Mouse (Mus musculus) adrenal gland, adult 18-20 months (tissue): Measurements from ENCODE around the gene Cfap73. TPM values are rescaled to one million over a fixed set of nuclear protein-coding genes. Genes with fewer than 3 reads are reported as not detected.

Source experiments
- DNase-seq, 2 experiments: peaks; one replicate each; pipeline ENCODE4 v3.0.0; 2021 to 2022; ENCODE audit warnings: low spot score in 2 of 2
- total RNA-seq, 2 experiments: library from RNA; stranded (reverse); gene quantifications; 1 replicate in 1 of 2; 2 replicates in 1 of 2; pipeline ENCODE4 v1.2.3; 2021

Gene Cfap73
- total RNA-seq, 2 experiments from 2014 or later: 0.33 TPM; not detected in 1

DNA sequence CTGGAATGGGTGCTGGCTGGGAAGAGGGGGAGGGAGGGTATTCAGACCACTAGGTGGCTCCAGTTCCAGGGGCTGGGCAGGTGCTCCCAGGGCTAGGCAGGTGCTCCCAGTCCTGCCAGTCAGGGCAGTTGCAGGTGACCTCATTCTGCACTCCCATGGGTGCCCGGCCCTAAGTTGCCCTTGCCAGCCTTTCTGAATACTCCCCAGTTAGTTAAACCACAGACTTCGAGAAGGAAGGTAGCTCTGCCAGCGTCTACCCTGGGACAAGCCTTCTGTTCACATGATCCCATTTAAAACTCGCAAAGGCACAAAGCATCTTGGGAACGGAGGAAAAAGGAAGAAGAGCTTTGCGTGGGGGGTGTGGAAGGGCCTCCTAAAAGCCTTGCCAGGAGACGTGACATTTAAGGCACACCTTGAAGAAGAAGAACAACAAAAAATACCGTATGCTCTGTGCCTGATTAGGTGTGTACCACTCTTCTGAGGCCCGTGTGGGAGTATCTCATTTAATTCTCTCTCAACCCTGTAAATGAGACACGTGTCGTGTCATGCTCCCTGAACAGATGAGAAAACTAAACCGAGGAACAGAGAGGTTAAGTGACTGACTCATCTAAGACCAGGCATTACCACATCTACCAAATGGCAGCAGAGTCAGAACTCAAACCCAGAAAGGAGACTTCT, 13.9 kb upstream of the Cfap73 start:
- no peak for DNase-seq

DNA sequence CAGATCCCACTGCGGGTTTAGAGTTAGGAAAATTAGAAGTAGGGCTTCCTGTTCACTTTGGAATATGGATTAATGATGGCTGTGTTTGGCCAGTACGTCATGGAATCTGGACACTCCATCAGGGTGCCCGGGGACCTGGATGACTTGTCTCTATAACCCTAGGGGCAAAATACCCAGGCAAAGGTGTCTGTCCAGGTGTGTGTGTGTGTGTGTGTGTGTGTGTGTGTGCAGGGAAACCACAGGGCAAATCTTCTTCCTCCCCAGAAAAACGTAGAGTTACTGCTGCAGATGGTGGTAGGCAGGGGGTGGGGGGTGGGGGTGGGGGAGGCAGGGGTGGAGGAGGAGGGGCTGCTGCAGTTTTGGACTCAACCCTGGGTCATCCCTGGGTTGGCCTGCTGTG, 13.3 kb upstream of the Cfap73 start:
- DNase-seq: no peak

DNA sequence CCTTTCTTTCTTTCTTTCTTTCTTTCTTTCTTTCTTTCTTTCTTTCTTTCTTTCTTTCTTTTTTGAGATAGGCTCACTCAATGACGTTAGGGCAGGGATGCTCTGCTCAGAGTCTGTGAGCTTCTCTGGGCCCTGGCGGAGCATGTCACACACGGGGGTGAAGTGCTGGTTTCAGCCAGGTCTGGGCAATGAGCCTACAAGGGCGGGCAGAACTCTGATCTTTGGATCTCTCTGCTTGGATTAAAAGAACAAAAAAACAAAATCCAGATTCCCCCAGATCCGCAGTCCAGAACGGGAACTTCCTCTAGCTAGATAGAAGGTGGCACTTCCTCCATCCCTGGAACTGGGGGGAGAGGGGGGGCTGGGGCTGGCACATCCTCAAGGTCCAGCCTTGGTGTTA, 11.8 kb upstream of the Cfap73 start:
- no peak for DNase-seq

DNA sequence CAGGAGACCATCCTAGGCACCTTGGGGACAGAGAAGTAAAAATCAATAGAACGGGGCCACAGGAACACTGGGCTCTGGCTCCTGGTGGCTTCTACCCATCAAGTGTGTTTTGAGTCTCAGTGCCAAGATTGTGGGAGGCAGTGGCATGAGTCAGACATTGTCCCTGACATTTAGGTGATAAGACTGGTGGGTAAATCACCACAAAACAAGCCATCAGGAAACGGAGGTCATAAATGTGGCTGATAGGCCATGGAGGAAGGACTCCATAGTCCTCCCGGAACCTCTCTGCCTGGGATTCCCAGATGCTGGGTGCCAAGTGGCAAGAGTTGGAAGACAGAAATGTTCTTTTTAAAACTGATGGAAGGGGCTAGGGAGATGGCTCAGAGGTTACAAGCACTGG, 10.2 kb upstream of the Cfap73 start:
- DNase-seq: peak in 1 of 2 experiments; percentile 53

DNA sequence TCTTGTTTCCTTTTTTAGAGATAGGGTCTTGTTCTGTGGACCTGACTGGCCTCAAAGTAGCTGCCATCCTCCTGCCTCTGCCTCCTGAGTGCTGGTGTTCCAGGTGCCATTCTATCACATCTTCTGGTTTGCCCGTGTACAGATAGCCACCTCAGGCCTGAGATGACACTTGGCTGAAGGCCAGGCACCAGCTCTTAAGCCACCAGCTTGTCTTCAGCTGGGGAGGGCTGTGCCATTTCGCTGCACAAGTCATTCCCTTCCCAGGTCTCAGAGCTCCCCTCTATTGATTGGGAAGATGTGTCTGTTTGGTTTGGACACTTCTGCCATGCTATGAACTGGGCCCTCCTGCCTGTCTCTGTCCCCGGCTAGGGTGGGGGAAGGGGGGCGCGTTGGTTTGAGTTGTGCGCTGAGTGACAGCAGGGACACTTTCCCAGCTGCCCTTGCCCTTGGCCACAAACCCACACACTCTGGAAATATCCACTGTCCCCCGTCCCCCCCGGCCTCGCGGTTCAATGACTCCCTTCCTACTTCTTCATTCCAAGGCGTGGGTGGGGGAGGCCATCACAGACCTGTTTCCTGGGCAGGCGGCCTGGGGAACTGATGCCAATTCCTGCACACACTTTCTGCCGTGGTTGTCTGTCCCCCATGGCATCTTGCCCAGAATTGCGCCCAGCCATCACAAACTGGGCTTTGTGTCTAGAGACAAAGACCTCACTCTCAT, 9.5 kb upstream of the Cfap73 start:
- peak; percentile 54 to 76 for DNase-seq

- no peak for DNase-seq
These were observed 6.1 kb upstream of the Cfap73 start for GRCm38 (mm10) chr5:120640094-120640493.

GRCm38 (mm10) chr5:120635633-120636032, 1.6 kb upstream of the Cfap73 start:
- DNase-seq: no peak

GRCm38 (mm10) chr5:120634860-120635259, 825 bp upstream of the Cfap73 start:
- DNase-seq: no peak

DNA sequence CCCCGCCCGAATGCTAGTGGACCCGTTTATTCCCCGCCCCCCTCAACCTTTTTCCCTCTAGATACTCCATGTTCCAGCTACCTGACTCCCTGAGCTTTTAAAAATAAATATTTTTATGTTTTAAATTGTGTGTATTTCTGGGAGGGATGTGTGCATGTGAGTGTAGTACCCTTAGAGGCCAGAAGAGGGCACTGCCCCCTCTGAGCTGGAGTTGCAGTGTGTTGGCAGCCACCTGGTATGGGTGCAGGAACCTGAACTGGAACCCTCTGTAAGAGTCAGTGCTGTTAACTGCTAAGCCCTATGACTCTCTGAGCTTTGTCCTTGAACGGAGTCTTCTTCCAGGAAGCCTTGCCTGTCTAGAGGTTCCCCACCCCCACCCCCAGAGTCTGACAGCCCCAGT, 2.1 kb downstream of the Cfap73 start:
- no peak for DNase-seq

GRCm38 (mm10) chr5:120631128-120631527, 2.9 kb downstream of the Cfap73 start:
- no peak for DNase-seq

DNA sequence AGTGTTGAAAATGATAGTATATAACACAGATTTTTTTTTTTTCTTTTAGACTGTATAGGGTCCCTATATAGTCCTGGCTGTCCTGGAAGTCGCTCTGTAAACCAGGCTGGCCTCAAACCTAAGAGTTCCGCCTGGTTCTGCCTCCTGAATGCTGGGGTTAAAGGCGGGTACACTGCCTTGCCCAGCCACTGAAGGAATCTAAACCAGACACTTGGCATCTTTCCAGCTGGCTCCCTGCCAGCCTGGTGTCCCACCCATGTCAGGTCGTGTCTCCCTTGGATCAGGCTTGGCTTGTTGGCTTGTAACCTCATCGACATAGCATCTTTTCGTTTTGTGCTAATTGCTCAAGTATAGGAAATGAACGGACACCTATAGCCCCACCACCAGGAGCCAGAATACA, 5.4 kb downstream of the Cfap73 start:
- DNase-seq: no peak

DNA sequence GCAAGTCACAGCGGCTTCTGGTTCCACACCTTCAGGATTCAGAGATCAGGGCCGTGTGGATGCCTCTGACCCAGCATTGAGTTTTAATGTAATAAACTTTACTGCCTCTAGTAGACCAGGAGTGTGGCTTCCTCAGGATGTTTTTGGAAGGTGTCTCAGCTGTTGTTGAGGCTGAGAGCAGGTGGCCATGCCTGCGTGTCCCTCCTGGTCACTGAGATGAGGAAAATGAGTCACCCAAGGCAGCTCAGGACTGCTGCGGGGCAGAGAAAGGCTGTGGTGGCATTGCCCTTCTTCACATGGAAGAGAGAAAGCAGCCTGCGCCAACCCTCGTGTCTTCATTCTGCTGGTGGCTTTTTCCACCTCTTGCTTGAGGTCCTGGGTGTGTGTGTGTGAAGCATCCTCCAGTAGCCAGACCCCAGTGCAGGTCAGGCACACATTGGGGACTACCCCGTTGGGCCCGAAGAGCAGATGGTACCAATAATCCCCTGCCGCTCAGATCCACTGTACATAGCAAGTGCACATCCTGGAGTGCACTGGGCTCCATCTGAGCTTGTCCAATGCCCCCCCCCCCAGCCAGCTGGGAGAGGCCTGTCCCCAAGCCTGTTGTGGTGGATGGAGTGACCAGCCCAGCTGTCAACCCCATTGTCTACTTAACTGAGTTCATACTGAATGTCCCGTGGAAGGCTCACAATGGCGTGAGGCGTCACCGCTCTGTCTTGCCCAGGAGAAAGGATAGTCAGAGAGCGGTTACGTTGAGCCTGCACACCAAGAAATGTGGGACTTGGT, 6.3 kb downstream of the Cfap73 start:
- no peak for DNase-seq

DNA sequence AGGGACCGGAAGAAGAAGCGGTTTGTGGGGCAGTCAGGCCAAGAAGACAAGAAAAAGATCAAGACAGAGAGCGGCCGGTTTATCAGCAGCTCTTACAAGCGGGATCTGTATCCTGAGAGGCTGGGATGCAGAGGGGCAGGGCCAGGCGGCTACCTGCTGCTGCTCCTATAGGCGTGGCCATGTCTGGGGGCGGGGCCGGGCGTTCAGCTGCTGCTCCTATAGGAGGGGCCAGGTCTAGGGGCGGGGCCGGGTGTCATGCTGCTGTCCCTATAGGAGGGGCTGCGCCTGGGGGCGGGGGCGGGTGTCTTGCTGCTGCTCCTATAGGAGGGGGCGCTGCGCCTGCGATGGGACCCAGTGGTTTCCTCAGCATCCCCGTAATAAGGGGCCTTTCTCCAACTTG, 7.6 kb downstream of the Cfap73 start:
- no peak for DNase-seq

DNA sequence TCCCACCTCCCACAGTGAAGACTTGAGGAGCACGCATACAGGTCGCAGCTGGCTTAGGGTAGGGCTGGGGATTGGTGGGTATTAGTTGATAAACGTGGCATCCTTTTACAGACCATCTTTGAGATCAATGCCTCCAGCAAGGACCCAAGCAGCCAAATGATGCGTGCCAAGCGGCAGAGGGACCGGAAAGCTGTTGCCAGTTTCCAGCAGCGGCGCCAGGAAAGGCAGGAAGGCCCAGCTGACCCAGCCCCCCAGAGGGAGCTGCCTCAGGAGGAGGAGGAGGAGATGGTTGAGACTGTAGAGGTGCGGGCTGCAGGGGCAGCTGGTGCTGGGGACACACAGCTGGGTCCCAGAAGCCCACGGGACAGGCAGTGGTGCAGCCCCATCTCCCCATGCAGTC, 9.6 kb downstream of the Cfap73 start:
- no peak for DNase-seq

GRCm38 (mm10) chr5:120622198-120622851, 11.7 kb downstream of the Cfap73 start:
- no peak for DNase-seq

DNA sequence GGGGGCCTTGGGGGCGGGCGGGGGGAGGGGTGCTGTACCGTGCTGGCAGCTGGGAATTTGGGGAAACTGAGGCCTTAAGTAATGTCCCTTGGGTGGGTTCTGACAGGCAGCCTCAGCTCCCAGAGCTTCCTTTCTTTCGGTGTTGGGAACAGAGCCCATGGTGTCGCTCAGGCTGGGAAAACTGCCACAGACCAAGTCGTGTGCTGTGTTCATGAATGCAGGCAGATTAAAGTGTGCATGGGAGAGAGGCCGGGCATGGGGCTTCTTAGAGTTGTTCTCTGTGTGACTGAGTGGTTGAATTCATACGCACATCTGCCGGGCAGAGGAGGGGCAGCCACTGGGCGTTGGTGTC, 12.2 kb downstream of the Cfap73 start:
- DNase-seq: no peak

GRCm38 (mm10) chr5:120621078-120621765, 12.8 kb downstream of the Cfap73 start:
- no peak for DNase-seq

DNA sequence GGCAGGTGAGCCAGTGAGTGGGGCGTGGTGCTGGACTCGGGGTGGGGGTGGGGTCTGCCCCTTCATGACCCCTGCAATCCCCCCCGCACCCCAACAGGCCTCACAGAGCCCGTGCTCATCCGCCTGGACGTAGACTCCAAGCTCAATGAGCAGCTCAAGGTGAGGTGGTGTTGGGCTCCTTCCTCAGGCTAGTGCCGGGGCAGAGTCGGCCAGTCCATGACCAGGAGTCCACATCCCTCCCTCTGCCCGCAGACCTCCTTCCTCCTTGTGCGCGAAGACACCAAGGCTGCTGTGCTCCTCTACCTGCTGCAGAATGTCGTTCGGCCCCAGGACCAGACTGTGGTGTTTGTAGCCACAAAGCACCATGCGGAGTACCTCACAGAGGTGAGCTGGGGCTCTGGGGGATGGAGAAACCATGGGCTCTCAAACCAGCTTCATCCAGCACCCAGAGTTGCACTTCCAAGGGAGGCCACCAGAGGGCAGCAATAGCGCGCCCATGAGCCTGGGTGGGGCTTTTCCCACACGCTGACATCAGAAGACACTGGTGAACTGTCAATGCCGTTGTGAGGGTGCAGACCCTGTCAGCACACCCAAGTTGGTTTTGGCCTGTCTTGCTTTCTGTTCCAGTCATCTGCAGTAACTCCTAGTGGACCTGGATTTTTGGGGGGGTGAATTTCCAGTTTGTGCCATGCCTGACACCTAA, 13.5 kb downstream of the Cfap73 start:
- peak; percentile 86 to 91 for DNase-seq

DNA sequence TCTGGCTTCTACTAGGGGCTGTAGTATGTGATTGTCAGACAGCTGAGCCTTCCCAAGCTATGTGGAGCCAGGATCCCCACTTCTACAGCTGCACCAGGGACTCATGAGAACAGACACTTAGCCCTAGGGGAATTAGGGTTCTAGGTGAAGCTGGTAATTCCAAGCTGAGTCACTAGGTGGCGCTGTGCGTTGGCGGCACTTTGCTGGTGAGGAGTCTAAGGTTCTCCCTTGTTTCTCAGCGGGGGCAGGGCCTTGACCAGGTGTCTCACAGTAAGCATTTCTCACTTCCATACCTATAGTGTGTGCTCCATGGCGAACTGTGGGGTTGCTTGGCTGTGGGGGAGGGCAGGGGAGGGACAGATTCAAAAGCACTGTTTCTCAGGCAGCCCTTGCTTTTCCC, 14.8 kb downstream of the Cfap73 start:
- peak; percentile 59 to 63 for DNase-seq

DNA sequence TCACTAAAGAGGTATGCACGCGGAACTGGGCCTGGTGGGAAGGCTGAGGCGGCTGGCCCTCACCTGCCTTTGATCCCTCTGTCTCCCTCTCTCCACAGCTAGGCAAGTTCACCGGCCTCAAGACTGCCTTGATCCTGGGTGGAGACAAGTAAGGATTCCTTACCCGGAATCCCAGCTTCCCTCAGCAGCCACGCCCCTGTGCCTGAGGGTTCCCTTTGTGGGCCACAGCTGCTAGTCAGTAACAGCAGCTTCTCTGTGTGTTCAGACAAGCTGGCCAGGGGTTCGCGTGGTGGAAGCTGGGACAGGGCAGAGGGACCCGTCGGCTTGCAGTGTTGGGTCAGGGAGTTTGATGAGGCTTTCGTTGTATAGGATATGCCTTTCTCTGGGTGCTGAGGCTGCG, 15.3 kb downstream of the Cfap73 start:
- DNase-seq: no peak
